Mouse (Mus musculus) cerebellum, postnatal 14 days (tissue): Measurements from ENCODE around the gene Zdhhc15.
A peak's percentile ranks its signal among the peaks of the same experiment; 100 is the strongest.
"Not testable (repeated sequence)": the region's sequence is repeated elsewhere in the genome, so short reads cannot be mapped to it uniquely, and the experiment has no call there.

Experiments used
- DNase-seq, 2 experiments: peaks; one replicate each; pipeline ENCODE4 v3.0.0; 2021; ENCODE audit warnings: mixed read lengths in 2 of 2

Gene Zdhhc15

DNA sequence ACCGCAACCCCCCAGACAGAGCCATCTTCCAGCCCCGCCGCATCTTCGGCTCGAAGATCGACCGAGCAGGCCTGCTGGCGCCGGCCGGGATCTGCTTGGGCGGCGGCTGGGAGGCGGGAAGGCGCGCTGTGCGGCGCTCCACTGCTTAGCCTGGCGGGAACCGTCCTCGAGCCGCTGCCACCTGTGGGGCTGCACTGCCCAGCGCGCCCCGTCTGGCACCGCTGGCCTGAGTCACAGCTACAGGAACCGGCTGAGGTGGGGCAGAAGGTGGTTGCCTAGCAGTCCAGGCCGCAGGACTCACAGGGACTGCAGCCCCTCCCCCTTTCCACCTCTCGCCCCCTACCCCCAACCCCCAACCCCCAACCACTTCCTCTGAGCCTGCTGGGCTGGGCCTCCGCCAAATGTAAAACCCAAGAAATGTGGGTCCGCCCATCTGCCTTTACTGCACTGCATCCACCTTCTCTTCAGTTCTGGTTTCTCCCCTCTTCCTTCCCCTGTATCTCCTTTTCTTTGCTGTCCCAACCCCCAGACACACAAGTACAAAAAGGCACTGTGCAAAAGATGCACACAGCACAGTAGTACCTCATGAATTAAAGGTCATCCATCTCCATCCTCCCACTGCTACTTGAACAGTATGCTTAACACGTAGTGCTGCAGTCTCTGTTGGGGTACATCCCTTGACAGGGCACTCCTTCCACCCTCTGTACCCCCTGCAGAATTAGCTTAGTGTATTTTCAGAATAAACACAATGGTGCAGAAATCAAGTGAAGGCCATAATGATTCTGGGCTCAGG is at the start of gene Zdhhc15:
Gene Zdhhc15 (minus strand): TSS at position 308 of the 793 bp plus-strand sequence.
- peak; percentile 47 to 59 for DNase-seq

- no peak for DNase-seq
Measured at GRCm38 (mm10) chrX:104707935-104708334, 37.1 kb upstream of the Zdhhc15 start.

DNA sequence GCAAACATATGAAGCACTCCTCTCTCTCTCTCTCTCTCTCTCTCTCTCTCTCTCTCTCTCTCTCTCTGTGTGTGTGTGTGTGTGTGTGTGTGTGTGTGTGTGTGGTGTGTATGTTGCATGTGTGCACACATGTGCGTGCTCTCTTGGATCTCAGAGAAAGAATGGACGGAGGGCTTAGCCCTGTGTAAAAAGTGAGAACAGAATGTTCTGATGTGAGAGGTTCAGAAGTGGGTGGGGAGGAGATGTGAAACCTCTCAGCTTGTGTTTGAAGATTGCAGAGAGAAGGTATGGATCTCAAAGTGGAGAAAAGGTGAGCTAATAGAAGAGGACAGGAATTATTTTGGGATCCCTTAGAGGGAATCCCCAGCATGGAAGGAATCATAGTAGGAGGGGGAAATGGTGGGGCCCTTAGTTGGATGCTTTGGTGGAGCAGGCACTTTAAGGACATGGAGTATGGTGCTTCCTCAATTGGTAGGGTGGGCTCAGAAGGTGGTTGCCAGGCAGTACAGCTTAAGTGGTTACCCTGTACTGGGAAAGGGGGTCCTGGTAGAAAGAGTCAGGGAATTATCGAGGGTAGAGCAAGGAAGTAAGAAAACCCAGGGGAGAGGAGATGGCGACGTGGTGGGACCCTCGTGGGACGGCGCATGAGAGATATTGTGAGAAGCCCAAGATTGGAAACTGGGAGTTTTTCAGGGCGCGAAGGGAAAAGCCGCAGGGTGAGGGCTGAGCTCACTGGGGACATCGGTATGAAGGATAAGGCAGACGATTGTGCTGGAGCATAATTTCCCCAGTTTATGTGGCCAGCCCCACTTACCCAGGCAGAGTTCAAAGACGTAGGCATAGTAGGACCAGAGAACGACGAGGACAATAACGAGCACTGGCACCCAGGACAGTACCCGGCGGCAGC is 761 bp downstream of the Zdhhc15 start:
- peak; percentile 0 to 2 for DNase-seq

- no peak for DNase-seq
Measured at GRCm38 (mm10) chrX:104656976-104657375, 13.9 kb downstream of the Zdhhc15 start.

DNA sequence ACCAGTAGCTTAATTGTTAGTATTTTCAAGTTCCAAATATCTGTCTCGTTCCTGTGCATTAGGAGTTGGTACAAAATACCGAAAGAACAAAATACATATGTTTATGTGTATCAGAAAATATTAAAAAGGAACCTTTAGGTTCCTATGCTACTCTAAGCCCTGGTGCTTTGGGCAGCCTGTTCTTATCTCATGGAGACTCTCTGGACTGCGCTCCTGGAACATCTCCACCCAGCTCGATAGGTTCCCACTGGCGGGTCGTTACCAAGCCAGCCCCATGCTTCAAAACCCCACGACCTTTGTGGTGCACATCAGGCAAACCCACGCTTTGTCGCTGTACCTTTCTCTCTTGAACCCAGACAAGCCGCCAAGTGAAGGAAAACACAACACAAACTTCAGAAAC is 58.3 kb downstream of the Zdhhc15 start:
- DNase-seq: no peak

DNA sequence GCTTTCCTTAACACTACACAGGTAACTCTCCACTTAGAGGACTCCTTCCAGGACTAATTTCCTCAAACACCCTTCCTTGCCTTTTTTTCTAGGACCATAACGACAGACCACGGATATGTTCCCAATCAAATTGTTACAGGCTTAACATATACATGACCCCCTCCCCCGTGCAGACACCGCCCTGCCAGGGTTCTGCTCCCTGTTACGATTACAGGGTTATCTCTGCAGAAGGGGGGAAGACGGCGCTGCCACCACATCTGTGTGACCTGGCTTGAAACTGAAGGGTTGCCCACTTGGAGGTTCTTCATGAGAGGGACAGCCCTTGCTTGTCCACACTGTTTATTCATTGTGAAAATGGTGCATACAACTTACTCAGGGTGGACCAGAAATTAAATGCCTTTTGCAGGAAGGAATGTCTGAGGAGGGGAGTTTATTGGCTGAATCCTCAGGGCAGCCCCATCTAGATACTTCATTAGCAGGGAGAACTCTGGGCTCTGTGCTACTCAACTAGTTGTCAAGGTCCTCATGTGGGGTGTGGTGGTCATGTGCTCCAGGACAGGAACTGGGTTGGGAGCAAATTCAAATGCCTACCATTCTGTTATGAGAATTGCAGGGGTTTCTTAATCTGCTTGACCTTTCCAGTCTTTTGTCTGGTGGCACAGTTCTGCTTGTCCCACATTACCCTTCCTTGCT is 67.0 kb downstream of the Zdhhc15 start:
- DNase-seq: not testable (repeated sequence)

DNA sequence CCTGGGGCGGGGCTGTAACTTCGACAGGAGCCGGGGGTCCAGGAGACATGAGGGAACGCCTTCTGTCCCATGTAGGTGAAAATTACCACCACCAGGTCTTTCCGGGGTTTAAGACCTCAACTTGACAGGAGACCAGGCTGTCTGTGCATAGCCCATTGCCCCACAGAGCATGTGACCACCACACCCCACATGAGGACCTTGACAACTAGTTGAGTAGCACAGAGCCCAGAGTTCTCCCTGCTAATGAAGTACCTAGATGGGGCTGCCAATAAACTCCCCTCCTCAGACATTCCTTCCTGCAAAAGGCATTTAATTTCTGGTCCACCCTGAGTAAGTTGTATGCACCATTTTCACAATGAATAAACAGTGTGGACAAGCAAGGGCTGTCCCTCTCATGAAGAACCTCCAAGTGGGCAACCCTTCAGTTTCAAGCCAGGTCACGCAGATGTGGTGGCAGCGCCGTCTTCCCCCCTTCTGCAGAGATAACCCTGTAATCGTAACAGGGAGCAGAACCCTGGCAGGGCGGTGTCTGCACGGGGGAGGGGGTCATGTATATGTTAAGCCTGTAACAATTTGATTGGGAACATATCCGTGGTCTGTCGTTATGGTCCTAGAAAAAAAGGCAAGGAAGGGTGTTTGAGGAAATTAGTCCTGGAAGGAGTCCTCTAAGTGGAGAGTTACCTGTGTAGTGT is 68.5 kb downstream of the Zdhhc15 start:
- DNase-seq: not testable (repeated sequence)

- no peak for DNase-seq
Measured at GRCm38 (mm10) chrX:104573946-104574345, 96.9 kb downstream of the Zdhhc15 start.

GRCm38 (mm10) chrX:104567497-104567896 is 103.4 kb downstream of the Zdhhc15 start:
- no peak for DNase-seq

DNA sequence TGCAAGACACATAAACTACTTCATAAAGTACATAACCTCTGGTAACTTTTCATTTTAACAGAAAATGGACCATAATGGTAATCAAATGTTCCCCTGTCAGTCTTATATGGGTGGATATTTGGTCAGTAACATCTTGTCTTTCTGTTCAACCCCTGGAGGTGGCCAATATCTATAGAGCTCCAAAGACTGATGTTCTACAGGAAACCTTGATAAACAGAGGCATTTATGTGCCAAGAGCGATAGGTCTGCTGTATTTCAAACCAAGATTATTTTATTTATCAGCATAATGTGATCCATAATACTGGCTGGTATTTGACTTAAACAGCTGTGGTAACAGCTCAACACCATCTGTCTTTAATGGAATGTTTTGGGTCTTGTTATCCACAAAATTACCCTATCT is 125.6 kb downstream of the Zdhhc15 start:
- DNase-seq: no peak

DNA sequence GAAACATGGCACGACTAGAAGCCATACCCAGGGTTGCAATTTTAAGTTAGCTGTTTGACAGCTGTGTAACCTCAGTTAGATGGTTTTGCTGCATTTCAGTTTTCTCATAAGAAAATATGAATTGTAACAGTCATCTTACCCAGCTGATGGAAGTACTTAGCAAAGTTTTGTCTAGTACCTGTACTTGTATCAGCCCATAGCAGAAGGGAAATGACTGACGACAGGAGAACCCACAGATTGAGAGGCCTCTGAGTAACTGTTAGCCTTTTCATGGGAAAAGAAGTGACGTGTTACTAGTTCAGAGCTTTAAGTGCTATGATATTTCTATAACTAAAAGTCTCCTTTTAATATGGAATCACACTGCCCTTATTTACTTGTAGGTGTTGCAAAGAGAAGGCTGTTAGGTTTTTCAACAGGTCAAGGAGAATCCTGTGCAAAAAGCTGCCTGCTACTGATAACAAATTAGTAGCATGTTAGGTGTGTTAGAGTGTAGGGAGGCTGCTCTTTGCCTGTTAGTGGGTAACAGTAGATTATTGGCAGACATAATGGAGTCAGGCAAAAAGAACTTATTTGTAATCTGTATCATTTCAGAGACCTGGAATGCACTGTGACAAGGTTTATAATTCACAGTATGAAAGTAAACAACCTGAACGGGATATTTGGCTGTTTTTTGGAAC is 126.8 kb downstream of the Zdhhc15 start:
- DNase-seq: no peak

DNA sequence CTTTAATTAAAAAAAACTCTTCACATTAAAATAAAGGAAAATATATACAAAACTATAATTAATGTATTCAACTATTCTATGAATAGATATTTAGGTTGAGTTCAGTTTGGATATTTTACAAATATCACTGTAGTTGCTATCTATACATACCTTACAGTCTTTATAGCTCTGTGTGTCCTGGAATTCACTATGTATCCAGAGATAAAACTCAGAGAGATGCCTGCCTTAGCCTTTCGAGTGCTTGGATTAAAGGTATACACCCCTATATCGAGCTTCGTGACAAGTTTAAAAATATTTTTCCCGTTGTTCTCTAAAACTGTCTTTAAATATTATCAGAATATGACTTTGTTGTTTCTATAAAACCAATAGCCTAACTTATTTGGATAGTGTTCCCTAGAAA is 128.2 kb downstream of the Zdhhc15 start:
- DNase-seq: no peak

GRCm38 (mm10) chrX:104501765-104502164 is 169.1 kb downstream of the Zdhhc15 start:
- no peak for DNase-seq

GRCm38 (mm10) chrX:104489626-104490355 is 181.1 kb downstream of the Zdhhc15 start:
- DNase-seq: no peak

- no peak for DNase-seq
Measured at GRCm38 (mm10) chrX:104488870-104489467, 181.9 kb downstream of the Zdhhc15 start.

DNA sequence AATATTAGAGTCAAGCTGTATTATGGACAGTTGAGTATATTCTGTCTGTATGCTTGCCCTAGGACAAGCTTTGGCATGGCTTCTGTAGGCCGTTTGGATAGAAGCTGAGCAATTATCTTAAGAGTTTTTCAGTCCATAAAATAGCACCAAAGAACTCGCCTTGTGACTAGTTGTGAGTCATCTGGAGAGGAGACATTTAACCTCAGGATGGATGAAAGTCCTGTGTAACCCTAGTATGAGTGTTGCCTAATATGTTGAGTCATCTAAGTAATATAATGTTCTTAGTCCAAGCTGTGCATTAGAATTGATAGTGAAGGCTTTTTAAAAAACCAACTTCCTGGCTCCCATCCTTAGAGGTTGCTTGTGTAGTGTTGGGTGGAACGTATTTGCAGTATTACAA is 182.8 kb downstream of the Zdhhc15 start:
- no peak for DNase-seq
